Mouse (Mus musculus) spleen, adult 18-20 months (tissue): ENCODE data around the gene Apc2.
A peak's percentile ranks its signal among the peaks of the same experiment; 100 is the strongest.
"Not testable (repeated sequence)": the region's sequence is repeated elsewhere in the genome, so short reads cannot be mapped to it uniquely, and the experiment has no call there.

Source experiments
- DNase-seq, 2 experiments: peaks; one replicate each; pipeline ENCODE4 v3.0.0; 2022; ENCODE audit warnings: mixed read lengths in 2 of 2

Apc2 gene

GRCm38 (mm10) chr10:80295618-80296425 is at the start of gene Apc2:
Apc2 (plus strand) TSS chr10:80295977.
- peak; percentile 53 to 67 for DNase-seq

- DNase-seq = no peak
Observed at GRCm38 (mm10) chr10:80247849-80248248, 47.9 kb upstream of the Apc2 start.

GRCm38 (mm10) chr10:80248437-80248836 is 47.3 kb upstream of the Apc2 start:
- not testable (repeated sequence) for DNase-seq

GRCm38 (mm10) chr10:80248971-80249640 is 46.7 kb upstream of the Apc2 start, which contains the start of gene Ndufs7:
Ndufs7 (plus strand) TSS chr10:80249121.
- peak; percentile 90 to 91 for DNase-seq

DNA sequence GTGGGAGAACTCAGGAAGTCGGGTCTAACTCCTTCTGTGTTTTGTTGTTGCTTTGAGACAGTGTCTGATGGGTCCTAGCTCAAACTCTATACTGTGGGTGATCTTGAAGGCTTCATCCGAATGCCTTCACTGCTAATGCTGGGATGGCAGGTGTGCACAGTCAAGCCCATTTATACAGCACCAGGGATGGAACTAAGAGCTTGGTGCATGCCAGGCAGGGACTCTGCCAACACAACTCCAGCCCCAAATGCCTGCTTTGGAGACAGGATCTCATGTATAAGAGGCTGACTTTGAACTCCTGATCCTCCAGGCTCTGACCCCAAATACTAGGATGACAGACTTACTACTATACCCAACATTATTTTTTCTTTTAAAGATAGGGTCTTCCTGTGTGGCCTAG is 45.7 kb upstream of the Apc2 start:
- no peak for DNase-seq

DNA sequence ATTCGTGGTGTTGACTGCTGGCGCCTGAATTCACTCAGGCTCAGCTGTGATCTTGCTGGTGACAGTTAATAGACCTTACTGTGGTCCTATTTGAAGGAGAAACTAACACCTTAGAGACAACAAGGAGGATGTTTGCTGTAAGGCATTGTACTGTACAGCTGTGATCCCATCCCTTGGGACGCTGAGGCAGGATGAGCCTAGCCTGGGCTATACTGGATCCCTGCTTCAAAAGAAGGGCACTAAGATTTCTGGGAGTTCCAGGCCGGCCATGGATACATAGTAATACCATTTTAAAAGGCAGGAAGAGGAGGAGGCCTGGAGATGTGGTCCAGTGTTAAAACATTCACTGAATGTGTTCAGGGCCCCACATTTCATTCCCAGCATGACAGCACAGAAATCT is 45.2 kb upstream of the Apc2 start:
- no peak for DNase-seq

GRCm38 (mm10) chr10:80252011-80252410 is 43.8 kb upstream of the Apc2 start:
- no peak for DNase-seq

DNA sequence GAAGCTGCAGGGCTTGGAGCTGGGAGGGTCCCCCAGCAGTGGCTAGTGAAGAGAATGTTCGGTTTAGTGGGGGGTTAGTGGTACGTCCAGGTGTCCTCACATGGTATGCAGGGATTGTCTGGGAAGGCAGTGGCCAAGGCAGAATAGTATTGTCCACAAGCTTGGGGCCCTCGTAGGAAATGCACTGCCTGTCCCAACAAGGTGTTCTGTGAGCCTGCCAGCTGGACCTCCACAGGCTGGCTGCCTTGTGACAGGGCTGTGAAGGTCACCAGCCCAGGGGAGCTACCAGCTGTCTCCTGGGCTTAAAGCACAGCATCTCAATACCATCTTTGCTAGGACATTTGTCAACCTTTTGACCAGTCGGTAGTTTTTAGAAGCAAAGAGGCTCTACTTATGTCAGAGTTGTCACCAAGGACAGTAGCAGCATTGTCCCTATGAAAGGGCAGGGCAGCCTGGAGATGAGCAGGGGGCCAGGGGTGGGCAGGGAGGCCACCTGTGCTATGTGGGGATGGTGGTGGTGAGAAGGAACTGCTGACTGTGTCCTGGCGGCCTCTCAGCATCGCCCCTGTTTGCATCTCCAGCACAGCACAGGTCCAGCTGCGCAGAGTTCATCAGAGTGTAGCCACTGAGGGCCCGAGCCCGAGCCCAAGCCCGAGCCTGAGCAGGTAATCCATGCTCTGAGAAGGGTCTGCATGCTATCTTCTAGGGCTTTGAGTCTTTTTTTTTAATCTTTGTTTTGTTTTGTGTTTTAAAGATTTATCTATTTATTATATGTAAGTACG is 43.1 kb upstream of the Apc2 start:
- DNase-seq = no peak

DNA sequence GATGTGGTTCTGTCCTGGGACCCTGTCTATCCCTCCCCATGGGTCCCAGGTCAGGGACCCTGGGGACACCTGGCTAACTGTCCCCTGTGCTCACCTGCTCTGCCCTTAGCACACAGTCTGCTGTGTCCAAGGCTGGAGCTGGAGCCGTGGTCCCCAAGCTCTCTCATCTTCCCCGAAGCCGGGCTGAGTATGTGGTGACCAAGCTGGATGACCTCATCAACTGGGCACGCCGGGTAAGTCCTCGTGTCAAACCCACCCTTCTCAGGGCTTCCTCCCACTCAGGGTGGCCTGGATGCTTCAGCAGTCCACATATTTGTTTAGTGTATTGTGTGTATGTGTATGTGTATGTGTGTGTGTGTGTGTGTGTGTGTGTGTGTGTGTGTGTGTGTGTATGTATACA is 42.2 kb upstream of the Apc2 start:
- DNase-seq = no peak

GRCm38 (mm10) chr10:80254331-80255297 is 41.2 kb upstream of the Apc2 start:
- no peak for DNase-seq

DNA sequence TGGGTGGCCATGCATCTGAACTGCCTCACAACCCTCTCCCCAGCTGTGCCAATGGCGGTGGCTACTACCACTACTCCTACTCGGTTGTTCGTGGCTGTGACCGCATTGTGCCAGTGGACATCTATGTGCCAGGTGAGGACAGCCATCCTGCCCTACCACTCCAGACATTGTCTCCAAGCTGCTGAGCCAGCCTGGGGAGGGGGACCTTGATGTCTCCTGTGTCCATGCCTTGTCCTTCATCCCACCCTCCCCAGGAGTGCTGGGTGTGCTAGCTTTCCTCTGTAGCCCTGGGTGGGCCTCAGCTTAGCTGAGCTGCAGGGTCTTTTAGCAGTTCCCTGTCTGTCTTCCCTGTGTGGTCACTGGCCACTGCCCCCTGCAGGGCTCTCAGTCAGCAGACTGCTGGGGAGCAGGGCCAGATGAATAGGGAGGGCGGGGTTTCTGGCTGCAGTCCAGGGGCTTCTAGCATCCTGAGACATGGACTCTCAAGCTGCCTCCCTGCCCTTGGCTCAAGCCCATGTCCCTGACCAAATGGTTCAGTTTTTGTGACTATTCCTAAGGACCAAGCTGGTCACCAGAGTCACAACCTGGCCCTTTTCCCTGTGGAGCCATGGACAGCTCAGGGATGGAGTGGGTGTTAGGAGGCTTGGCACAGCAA is 39.8 kb upstream of the Apc2 start:
- DNase-seq = no peak

DNA sequence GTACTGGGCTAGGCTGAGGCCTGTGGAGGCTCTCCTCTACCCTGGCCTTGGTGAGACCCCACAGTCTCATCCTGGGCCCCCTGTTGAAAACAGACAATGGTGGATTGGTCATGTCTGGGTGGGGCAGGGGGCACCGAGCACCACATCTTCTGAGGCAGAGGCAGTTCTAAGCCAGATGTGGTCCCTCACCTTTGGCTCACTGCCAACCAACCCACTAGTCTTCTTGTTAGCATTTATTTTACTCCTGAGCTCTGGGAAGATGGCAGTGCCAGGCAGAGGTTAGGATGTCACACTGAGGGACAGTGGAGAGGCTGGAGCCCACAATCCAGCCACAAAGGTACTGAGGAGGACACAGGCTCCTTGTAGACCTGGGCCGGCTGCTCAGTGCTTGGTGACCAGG is 37.8 kb upstream of the Apc2 start:
- DNase-seq = no peak

DNA sequence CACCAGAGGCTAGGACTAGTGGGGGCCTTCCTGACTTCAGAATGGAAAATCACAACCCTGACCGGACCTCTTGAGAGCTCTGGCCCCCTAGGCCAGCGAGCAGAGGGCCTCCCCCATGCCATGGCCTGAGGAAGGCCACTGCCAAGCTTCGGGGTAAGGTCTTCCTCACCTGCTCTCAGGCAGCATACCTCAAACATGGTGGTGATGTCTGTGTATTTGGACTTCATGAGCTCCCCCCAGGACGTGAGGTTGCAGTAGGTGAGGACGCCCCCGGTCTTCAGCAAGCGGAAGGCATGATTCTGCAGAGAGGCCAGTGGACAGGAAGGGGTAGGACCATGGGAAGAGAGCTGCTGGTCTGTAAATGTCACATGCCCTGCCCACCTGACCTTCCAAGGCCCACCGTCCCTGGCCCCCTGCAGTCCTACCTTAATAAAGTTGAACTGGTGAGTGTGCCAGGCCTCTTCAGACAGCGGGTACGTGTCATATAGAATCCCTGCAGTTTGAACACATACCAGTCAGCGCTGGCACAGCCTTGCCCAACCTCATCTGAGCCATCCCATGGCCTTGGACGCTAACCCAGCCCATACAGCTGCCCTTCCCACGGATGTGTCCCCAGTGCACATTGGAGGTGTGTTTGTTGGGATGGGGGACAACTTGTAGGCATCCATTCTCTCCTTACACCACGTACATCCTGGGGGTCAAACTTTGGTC is 36.9 kb upstream of the Apc2 start:
- no peak for DNase-seq

- DNase-seq = no peak
Observed at GRCm38 (mm10) chr10:80259463-80259805, 36.3 kb upstream of the Apc2 start.

DNA sequence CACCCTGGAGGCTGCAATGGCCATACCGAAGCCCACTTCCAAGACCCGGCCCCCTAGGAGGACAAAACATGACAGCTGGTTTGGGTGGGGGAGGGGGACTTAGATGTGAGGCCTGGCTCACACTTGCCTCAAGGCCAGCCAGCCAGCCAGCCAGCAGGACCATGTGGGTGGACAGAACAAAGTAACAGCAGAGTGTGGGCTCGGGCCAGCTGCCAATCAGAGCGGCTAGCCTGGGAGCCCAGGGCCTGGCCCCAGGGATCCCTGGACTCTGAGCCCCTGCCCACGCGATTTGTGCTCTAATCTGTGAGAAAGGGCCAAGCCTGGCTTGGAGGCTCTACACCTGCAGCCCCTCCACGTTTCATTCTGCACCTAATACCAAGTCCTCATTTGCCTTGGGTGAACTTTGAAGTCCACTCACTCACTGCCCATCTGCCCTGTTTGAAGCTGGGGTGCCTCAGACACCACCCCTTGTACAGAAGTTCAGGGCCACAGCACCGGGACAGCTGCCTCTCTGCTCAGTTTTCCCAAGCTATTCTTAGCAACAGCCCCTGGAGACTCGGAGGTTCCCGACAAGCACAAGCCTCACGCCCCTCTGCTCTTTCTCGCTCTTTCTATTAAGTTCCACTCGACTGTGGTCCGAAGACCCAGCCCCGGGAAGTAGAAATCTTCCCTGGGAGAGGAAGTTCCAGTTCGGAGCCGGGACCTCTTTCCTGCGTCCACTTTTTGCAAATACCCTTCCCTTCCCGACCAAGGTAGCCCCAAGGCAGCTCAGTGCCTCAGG is 35.7 kb upstream of the Apc2 start:
- DNase-seq = no peak

DNA sequence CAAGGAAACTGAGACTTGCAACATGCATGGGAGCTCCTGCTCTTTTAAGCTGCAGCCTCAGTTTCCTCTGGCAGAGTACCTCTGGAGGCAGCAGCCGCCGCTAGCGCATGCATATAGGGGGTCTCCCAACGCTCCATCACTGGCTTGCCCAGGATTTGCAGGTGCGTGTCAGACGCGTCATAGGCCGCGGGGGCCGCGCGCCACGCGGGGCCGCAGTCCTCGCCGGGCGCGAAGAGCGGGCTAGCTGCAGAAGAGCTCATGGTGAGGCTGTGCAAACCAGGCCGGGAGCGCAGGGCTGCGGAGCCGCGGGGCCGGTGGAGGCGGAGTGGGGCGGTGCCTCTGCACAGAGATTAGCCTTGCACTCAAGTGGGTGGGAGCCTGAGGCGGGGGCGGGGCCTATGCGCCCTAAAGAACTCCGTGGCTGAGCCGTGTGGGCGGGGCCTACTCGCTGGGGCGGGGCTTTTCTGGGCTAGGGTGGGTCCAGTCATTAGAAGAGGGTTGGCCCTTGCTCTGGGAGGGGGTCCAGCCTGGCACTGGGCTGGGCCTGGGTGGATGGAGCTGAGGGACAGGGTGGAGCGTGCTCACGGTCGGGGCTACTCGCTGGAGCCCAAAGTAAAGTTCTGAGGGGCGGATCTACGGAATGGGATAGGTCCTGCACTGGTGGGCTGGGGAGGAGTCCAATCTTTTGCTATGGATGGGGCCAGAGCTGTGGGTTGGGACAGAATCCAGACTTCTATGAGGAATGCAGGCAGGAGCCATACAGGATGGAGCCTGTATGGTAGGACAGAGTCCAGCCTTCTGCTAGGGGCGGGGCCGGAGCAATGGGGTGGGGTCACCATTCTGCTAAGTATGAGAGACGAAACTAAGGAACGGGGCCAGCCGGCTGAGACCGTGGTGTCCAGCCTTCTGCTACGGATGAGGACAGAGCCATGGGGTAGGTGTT is 34.9 kb upstream of the Apc2 start, which contains the start of the genes Gamt and Dazap1:
Gene Gamt, minus strand, starts transcription at position 371 of the 943 bp plus-strand sequence.
Gene Dazap1, plus strand, starts transcription at position 845 of the 943 bp plus-strand sequence.
- DNase-seq = peak; percentile 93 to 98

- peak; percentile 90 to 96 for DNase-seq
Observed at GRCm38 (mm10) chr10:80261585-80261968, 34.2 kb upstream of the Apc2 start.

- DNase-seq = no peak
Observed at GRCm38 (mm10) chr10:80262169-80262568, 33.6 kb upstream of the Apc2 start.
